Mouse (Mus musculus) brain, adult 2 months (tissue): ENCODE data around the gene D5Ertd577e.
"Not testable (repeated sequence)": the region's sequence is repeated elsewhere in the genome, so short reads cannot be mapped to it uniquely, and the experiment has no call there.

ENCODE experiments used
- DNase-seq: peaks from one replicate; pipeline ENCODE4 v3.0.0; 2011; ENCODE audit warnings: low read depth, low spot score

Gene D5Ertd577e

GRCm38 (mm10) chr5:95456506-95456905 lies at the start of gene D5Ertd577e:
D5Ertd577e (plus strand) TSS chr5:95456806.
- DNase-seq: not testable (repeated sequence)

- DNase-seq: not testable (repeated sequence)
Observed at GRCm38 (mm10) chr5:95510458-95510857, 53.9 kb downstream of the D5Ertd577e start, which contains the start of gene Gm3286. Gm3286 (plus strand) TSS chr5:95510758.
